Mouse (Mus musculus) yolk sac, embryonic 10.5 days (tissue): ENCODE results near the gene Rab5b.
A peak's percentile ranks its signal among the peaks of the same experiment; 100 is the strongest.

Experiments used
- DNase-seq: peaks from one replicate; pipeline ENCODE4 v3.0.0-alpha.2; 2017; ENCODE audit warnings: low spot score

Gene Rab5b

DNA sequence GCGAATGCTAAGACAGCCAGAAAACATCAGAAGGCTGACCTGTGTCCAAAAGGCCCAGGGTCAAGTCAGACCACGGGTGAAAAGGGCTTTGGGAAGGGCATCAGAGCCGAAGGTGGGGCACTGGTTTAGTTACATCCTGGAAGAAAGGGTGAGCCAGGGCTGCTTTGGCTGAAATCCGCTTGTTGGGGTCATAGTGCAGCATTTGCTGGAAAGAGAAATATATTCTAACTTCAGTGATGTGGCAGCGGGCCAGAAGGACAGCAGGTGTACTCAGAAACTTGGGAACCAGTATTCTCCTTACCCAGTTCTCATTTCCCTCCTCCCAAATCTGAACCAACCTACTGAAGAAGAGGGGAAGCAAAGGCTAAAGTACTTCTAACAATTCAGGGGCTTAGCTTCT is 2.9 kb upstream of the Rab5b start:
- no peak for DNase-seq

DNA sequence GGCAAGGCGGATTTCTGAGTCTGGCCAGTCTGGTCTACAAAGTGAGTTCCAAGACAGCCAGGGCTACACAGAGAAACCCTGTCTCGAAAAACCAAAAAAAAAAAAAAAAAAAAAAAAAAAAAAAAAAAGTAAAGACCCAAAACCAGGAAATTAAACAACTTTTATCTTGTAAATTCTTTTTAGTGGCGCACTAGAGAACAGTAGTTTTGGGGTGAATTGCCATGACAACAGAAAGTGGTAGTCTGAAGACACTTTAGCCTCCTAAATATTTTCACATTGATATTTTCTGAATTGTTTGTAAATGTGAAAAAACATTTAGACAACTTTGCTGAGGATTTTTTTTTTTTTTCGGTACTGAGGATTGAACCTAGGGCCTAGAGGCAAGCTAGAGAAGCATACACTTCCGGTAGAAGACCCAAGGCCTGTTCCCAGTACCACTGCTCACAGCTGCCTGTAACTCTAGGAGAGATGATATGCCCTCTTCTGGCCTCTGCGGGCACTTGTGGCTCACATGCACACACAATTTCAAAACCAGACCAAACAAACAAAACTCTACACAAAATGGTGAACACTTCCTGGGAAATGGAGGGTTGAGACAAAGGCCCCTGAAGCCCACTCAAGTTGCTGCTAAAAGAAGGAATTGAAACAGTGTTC is 1.1 kb upstream of the Rab5b start:
- DNase-seq = no peak

- DNase-seq = no peak
Measured at GRCm38 (mm10) chr10:128695411-128695991, 563 bp downstream of the Rab5b start.

- DNase-seq = no peak
Measured at GRCm38 (mm10) chr10:128674469-128675008, 21.5 kb downstream of the Rab5b start.

DNA sequence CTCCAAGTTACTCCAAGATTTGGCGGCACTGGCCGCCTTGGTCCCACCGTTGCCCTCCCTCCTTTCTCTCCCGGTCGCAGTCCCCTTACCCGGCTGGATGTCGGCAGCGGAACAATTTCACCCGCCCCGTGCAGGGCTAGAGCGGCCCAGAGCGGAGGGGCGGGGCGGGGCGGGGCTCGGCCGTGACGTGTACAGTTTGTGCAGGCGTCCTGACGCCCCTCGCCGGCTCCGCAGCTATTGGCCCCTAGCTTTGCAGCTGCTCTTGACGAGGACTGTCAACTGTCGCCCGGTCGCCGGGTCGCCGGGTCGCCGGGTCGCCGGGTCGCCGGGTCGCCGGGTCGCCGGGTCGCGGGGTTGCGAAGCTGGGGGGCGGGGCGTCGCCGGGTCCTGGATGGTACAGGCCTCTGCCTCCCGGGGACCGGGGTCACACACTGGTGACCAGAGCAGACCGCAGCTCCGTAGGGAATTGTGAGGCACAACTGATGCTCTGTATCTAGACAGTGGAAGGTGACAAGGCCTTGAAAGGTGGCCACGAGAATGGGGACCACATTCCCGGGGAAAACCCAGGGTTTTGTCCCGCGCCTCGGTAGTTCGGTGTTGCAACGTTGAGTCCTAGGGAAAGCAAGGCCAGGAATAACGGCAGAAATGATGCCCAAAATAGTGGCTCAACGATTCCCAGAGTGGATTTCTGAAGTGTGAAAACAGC is 22.1 kb downstream of the Rab5b start, which contains the start of gene Suox:
Suox (minus strand) TSS at position 311 of the 706 bp plus-strand sequence.
- peak; percentile 95 for DNase-seq

DNA sequence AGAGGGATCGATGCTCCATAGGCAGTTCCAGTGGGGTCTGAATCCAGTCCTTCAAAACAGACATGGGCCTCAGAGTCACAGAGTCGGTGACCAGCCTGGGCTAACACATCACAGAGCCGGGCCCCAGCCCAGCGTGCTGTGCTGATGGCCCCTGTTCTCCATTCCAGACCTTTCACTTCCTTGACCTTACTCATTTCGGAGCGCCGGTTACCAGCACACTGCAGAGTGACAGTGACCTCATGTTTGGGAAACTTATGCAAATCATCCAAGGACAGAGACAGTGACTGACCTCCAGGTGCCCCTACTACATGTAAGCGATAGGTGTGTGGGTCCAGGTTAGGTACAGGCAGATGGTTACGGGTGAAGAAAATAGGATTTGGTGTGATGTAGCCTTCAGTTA is 24.9 kb downstream of the Rab5b start:
- DNase-seq = no peak

GRCm38 (mm10) chr10:128668790-128669672 is 27.0 kb downstream of the Rab5b start:
- peak; percentile 66 for DNase-seq

- no peak for DNase-seq
Measured at GRCm38 (mm10) chr10:128665806-128666205, 30.3 kb downstream of the Rab5b start.

DNA sequence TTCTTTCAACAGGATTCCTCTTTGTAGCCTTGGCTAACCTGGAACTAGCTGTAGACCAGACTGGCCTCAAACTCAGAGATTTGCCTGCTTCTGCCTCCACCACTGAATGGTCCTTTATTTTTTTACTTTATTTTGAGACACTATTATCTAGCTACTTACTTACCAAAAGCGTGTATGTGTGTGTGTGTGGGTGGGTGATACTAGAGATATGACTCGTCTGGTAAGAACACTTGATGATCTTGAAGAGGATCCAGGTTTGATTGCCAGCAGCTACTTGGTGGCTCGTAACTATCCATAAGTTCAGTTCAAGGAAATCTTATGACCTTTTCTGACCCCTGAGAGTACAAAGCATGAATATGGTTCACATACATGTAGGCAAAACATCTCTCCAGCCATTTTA is 30.8 kb downstream of the Rab5b start:
- DNase-seq = no peak

- no peak for DNase-seq
Measured at GRCm38 (mm10) chr10:128664808-128665207, 31.3 kb downstream of the Rab5b start.

DNA sequence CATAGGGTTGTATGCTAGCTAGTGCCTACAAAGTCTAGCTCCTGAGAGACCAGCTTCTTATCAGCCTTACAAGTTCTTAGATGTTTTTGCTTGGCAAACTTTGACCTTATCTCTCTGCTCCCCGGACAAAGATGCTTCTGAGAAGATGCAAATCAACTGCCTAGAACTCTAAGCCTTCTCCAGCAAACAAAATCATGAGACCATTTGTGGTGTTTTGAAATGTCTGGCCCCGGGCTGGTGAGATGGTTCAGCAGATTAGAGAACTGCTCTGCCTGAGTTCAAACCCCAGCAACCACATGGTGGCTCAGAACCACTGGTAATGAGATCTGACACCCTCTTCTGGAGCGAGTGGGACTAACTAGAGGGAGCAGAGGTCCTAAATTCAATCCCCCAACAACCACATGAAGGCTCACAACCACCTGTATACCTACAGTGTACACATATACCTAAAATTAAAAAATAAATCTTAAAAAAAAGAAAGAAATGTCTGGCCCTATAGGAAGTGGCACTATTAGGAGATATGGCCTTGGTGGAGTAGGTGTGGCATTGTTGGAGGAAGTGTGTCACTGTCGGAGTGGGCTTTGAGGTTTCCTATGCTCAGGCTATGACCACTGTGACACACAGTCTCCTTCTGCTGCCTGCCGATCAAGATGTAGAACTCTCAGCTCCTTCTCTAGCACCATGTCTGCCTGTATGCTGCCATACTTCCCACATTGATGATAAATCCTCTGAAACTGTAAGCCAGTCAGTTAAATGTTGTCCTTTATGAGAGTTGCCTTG is 32.4 kb downstream of the Rab5b start:
- DNase-seq = peak; percentile 57

DNA sequence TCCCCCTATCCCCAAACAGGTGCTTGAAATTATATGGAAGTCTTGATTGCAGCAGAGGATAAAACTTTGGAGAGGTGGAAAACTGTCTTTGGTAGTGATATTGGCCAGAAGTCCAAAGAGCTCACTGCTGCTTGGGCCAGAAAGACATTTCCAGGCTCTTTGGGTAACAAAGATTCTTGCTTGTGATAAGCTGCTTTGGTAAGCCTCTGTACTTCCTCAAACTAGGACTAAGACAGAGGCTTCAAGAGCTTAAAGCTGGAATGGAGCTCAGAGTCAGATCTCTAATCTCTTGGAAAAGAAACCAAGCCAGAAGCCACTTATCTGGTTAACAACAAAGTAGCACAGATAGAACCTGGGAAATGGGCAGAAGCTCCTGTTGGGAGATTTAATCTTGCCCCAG is 33.6 kb downstream of the Rab5b start:
- DNase-seq = no peak

DNA sequence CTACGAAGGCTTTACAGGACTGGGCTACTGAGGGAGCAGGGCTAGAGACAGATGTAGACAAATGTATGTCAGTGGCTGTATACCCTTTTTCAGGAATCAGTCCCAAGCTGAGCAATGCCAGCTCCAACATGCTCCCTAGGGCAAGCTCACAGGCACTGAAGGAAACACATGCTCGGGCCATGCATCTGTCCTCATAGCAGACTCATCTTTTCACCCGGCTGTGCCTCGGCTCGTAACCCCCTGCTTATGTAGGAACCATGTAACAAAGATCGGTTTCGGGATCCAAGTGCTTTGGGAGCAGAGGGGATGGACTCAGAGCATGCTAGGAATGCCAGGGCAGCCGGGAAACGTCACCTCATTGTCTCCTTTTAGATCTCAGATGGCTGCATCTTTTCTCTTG is 36.6 kb downstream of the Rab5b start:
- no peak for DNase-seq

GRCm38 (mm10) chr10:128657844-128658243 is 38.2 kb downstream of the Rab5b start:
- no peak for DNase-seq

- DNase-seq = no peak
Measured at GRCm38 (mm10) chr10:128656731-128657130, 39.3 kb downstream of the Rab5b start.

- peak; percentile 74 for DNase-seq
Measured at GRCm38 (mm10) chr10:128655254-128655653, 40.8 kb downstream of the Rab5b start.

- DNase-seq = peak; percentile 52
Measured at GRCm38 (mm10) chr10:128653866-128654265, 42.2 kb downstream of the Rab5b start.

DNA sequence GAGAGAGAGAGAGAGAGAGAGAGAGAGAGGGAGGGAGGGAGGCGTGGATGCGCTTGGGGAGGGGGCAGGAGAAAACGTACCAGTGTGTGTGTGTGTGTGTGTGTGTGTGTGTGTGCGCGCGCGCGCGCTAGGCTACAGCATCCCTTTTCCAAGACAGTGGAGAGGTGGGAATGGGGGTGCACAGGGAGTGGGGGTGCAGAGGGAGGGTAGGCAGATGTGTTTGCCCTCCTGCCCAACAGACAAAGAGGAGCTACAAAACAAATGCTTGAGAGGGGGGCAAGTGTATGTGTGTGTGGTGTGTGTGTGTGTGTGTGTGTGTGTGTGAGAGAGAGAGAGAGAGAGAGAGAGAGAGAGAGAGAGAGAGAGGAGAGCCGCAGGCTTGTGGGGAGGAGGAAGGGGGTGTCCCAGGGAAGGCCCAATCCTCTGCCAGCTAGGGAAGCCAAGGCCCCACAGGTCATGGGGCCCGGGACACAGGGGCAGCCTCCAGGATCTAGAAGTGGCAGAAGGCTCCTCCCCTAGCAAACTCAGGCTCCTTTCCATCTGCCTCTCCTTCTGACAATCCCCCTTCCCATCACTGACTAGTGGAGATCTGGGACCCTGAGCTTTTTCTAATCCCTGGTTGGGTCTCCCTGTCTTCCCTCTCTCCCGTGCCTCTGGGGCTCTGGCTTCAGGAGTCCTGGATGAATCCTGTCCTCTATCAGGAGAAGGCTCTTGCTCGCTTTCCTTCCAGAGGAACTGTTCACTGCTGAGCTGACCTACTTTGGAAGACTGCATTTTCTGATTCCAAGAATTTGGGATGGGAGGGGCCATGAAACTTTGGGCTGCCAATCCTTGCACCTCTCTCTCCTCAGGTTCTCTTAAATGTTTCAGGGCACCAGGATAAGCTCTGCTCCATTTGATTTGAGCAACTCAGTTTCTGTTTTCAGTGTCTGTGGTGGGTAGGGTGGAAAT is 49.6 kb downstream of the Rab5b start:
- DNase-seq = peak; percentile 57

DNA sequence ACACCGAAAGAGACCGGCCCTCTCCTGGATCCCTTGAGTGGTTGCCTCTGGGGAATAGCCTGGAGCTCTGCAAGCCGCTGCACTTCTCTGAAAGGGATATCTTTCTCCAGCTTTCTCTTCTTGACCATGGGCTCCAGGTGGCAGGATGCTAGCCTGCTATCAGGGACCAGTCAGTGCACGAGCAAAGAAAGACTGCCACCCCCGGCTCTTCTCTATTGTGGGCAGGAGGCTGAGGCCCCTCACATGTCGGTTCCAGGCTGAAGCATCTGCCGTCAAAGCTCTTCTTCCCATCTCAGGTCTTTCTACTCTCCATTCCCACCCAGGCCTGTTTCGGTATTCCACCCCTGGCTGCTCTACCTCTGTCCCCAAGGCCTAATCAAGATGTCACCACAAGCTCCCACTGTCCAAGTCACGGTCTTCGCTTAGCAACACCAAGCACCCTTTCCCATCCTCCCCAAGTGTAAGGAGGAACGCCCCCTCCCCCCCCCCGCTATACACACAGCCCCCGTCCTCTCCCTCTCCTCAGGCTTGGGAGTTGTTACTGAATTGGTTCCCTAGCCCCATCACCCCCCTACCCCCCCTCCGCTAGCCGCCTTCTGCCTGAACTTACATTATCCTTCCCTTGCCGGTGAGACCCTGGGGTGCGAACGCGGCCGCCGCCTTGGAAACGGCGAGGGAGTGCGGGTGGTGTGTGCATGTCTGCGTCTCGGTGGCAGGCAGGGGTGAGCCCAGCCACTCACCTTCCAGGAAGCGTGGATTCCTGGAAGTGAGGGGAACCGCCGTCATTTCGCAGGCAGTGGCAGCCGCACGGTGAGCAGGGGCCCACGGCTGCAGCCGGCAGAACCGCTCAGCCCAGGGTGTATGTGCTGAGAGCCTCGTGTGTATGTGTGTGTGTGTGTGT is 50.7 kb downstream of the Rab5b start, which contains the start of gene Ikzf4:
Ikzf4 (minus strand) TSS at position 881 of the 901 bp plus-strand sequence.
- DNase-seq = peak; percentile 76
